Mouse (Mus musculus): Measurements from ENCODE around the gene E2f4.

DNA sequence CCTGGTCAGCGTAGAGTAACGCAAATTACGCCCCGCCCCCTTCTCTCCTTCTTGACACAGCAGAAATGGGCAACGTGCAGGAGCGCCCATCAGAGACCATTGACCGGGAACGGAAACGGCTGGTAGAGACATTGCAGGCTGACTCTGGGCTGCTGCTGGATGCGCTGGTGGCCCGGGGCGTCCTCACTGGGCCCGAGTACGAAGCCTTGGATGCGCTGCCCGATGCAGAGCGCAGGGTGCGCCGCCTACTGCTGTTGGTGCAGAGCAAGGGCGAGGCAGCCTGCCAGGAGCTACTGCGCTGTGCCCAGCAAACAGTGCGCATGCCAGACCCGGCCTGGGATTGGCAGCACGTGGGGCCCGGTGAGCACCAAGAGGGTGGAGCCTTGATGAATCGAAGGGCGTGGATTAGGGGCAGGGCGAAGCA, 18.5 kb upstream of the E2f4 start:
- no peak for TF ChIP-seq EP300 (IDR thresholded peaks at IDR 0.05; ENCODE audit: low read length)
- TF ChIP-seq HCFC1 (IDR thresholded peaks at IDR 0.05; ENCODE audit: low read depth, low read length): no peak
- TF ChIP-seq CTCF (conservative IDR thresholded peaks at IDR 0.05 in 1 of 2, IDR thresholded peaks at IDR 0.05 in 1 of 2; ENCODE audit: low read depth in 2 of 2, low read length in 2 of 2): no peak
- TF ChIP-seq POLR2AphosphoS2 (IDR thresholded peaks at IDR 0.05; ENCODE audit: low read depth, low read length): no peak
- TF ChIP-seq GABPA (IDR thresholded peaks at IDR 0.05; ENCODE audit: insufficient replicate concordance, low read depth, low read length): no peak
- no peak for TF ChIP-seq SMC3 (IDR thresholded peaks at IDR 0.05; ENCODE audit: low read depth, low read length)
- TF ChIP-seq MYC (IDR thresholded peaks at IDR 0.05; ENCODE audit: low read depth, low read length): no peak
- TF ChIP-seq POLR2A (IDR thresholded peaks at IDR 0.05; ENCODE audit: low read depth, low read length): no peak
- no peak for TF ChIP-seq KAT2A (IDR thresholded peaks at IDR 0.05; ENCODE audit: insufficient replicate concordance, low read length)
- TF ChIP-seq MAFK (IDR thresholded peaks at IDR 0.05; ENCODE audit: insufficient replicate concordance, low read length): no peak
- no peak for TF ChIP-seq USF1 (IDR thresholded peaks at IDR 0.05; ENCODE audit: low read depth, low read length)
- no peak for TF ChIP-seq ZKSCAN1 (IDR thresholded peaks at IDR 0.05; ENCODE audit: borderline replicate concordance, low read depth, low read length)

Data from CH12.LX (cell line).